In genomic region chr8:56293480-56293879, GRCm38 (mm10) we compare ENCODE assay signal across 9 mouse cellular contexts. TPM values are rescaled to one million over a fixed set of nuclear protein-coding genes. Genes with fewer than 3 reads are reported as not detected.
DNase-seq lines count a peak whose midpoint lies in the region; ATAC-seq and TF ChIP-seq lines count a peak whose summit lies in the region.
"Had no signal": no experiment of that assay in that cellular context is flagged by ENCODE, and none has a peak within 500 bp of the region (broad histone marks: within the 10 kb centered on the region; RNA-seq: fewer than 3 reads in every experiment).

No protein-coding gene starts in this region.

- WGBS in heart, embryonic 12.5 days: 35% methylated on average over 8 of the region's 8 CpGs
- WGBS in forebrain, postnatal 0 days: 3% methylated on average over 8 of the region's 8 CpGs
- 24% methylated on average over 8 of the region's 8 CpGs for WGBS in limb, embryonic 11.5 days
- WGBS in neural tube, embryonic 12.5 days: 1% methylated on average over 8 of the region's 8 CpGs

- DNase-seq in heart, postnatal 4 days: no peak
- DNase-seq in adrenal gland, postnatal 36 days: peak; percentile 7 to 57
- peak; percentile 19 for DNase-seq in forebrain, postnatal 0 days
- DNase-seq in limb, embryonic 11.5 days (ENCODE audit: low spot score): peak; percentile 40
- DNase-seq in thymus, postnatal 10 days (ENCODE audit: low spot score in 2 of 2): no peak

- H3K9me3 ChIP-seq in heart, embryonic 12.5 days (replicated peaks): no peaks in the 10 kb centered on the region
- no peaks in the 10 kb centered on the region for H3K9me3 ChIP-seq in forebrain, postnatal 0 days (ENCODE audit: low read length)
- H3K9me3 ChIP-seq in limb, embryonic 11.5 days (ENCODE audit: control insufficient read depth, low read length): no peaks in the 10 kb centered on the region
- no peaks in the 10 kb centered on the region for H3K9me3 ChIP-seq in neural tube, embryonic 12.5 days

- ATAC-seq in heart, embryonic 12.5 days (ENCODE audit: insufficient number of reproducible peaks, low FRiP score): no peak
- ATAC-seq in forebrain, postnatal 0 days: peak; percentile 38; the same call in 1 of the 2 replicates
- ATAC-seq in limb, embryonic 11.5 days (ENCODE audit: insufficient number of reproducible peaks, low FRiP score, low TSS enrichment, low read depth): no peak
- ATAC-seq in neural tube, embryonic 12.5 days (ENCODE audit: low FRiP score, low read depth): peak; percentile 27; the same call in 1 of the 2 replicates
- no peak for ATAC-seq in megakaryocyte-erythroid progenitor cell, adult 5-6 weeks (replicated peaks; ENCODE audit: low FRiP score, low TSS enrichment, poor library complexity, severe bottlenecking)

- H3K4me1 ChIP-seq in heart, embryonic 12.5 days (replicated peaks): peaks cover 6% of the 10 kb centered on the region
- H3K4me1 ChIP-seq in forebrain, postnatal 0 days (ENCODE audit: insufficient read depth): no peaks in the 10 kb centered on the region; the same call in 1 of the 2 replicates
- no peaks in the 10 kb centered on the region for H3K4me1 ChIP-seq in limb, embryonic 11.5 days (ENCODE audit: control insufficient read depth, insufficient read depth, low read length)
- H3K4me1 ChIP-seq in neural tube, embryonic 12.5 days: peaks cover 11% of the 10 kb centered on the region

- H3K9ac ChIP-seq in heart, embryonic 12.5 days: no peak overlapping the region
- H3K9ac ChIP-seq in forebrain, postnatal 0 days: no peak overlapping the region
- H3K9ac ChIP-seq in limb, embryonic 11.5 days (ENCODE audit: low read length): no peak overlapping the region
- H3K9ac ChIP-seq in neural tube, embryonic 12.5 days: no peak overlapping the region

- no peak overlapping the region for H3K27ac ChIP-seq in heart, embryonic 12.5 days (ENCODE audit: poor library complexity, severe bottlenecking)
- no peak overlapping the region for H3K27ac ChIP-seq in forebrain, postnatal 0 days (ENCODE audit: low read depth, low read length)
- H3K27ac ChIP-seq in limb, embryonic 11.5 days (replicated peaks; ENCODE audit: low read depth, low read length): no peak overlapping the region
- H3K27ac ChIP-seq in neural tube, embryonic 12.5 days: no peak overlapping the region

- H3K4me2 ChIP-seq in heart, embryonic 12.5 days: peak overlapping the region; percentile 83
- peak overlapping the region; percentile 96 for H3K4me2 ChIP-seq in forebrain, postnatal 0 days (ENCODE audit: low read depth)
- H3K4me2 ChIP-seq in limb, embryonic 11.5 days (ENCODE audit: low read depth, severe bottlenecking): no peak overlapping the region
- H3K4me2 ChIP-seq in neural tube, embryonic 12.5 days (replicated peaks): peak overlapping the region; percentile 94

- no peak overlapping the region for H3K4me3 ChIP-seq in heart, embryonic 12.5 days
- H3K4me3 ChIP-seq in forebrain, postnatal 0 days (ENCODE audit: low read depth, low read length): no peak overlapping the region
- H3K4me3 ChIP-seq in limb, embryonic 11.5 days (ENCODE audit: low read depth, low read length): no peak overlapping the region
- no peak overlapping the region for H3K4me3 ChIP-seq in neural tube, embryonic 12.5 days
- H3K4me3 ChIP-seq: erythroblast, embryonic 14.5 days had no signal

- H3K36me3 ChIP-seq in heart, embryonic 12.5 days: no peaks in the 10 kb centered on the region
- no peaks in the 10 kb centered on the region for H3K36me3 ChIP-seq in forebrain, postnatal 0 days (ENCODE audit: insufficient read depth)
- no peaks in the 10 kb centered on the region for H3K36me3 ChIP-seq in limb, embryonic 11.5 days (ENCODE audit: control insufficient read depth, insufficient read depth, low read length)
- no peaks in the 10 kb centered on the region for H3K36me3 ChIP-seq in neural tube, embryonic 12.5 days

- peaks cover 10% of the 10 kb centered on the region; the same call in 1 of the 2 replicates for H3K27me3 ChIP-seq in heart, embryonic 12.5 days (replicated peaks)
- no peaks in the 10 kb centered on the region for H3K27me3 ChIP-seq in forebrain, postnatal 0 days (ENCODE audit: insufficient read depth, low read length)
- no peaks in the 10 kb centered on the region; the same call in 1 of the 2 replicates for H3K27me3 ChIP-seq in limb, embryonic 11.5 days (ENCODE audit: control insufficient read depth, insufficient read depth, low read length)
- H3K27me3 ChIP-seq in neural tube, embryonic 12.5 days (replicated peaks): no peaks in the 10 kb centered on the region; the same call in 1 of the 2 replicates

- TF ChIP-seq CTCF in forebrain, postnatal 0 days (IDR thresholded peaks at IDR 0.05; ENCODE audit: low read depth): no peak

RNA-seq across cellular contexts. Expression of gene Hpgd, which starts 0.9 kb away (rescaled TPM):
- 21.2 and 21.6 TPM in 2 replicates for polyA plus RNA-seq in heart, embryonic 12.5 days (2016; fragmentation: Nextera tagmentation; extraction: Ambion mirVana)
- 1 to 10 TPM; 3.8 to 4.3 TPM for total RNA-seq in heart, postnatal 4 days (2021)
- total RNA-seq in adrenal gland, postnatal 36 days (2021): 1 to 10 TPM; 6.0 to 7.1 TPM
- total RNA-seq in forebrain, postnatal 0 days (2014; rRNA removed): 3.7 and 4.5 TPM in 2 replicates
- polyA plus RNA-seq in forebrain, postnatal 0 days (2015; fragmentation: Nextera tagmentation; extraction: Ambion mirVana): 4.2 and 4.9 TPM in 2 replicates
- polyA plus RNA-seq in limb, embryonic 11.5 days (2014; fragmentation: Nextera tagmentation; extraction: Ambion mirVana): 11.7 TPM in 2 replicates
- 4.8 and 5.5 TPM in 2 replicates for polyA plus RNA-seq in neural tube, embryonic 12.5 days (2016; fragmentation: Nextera tagmentation; extraction: Ambion mirVana)
- 1.5 TPM in 1 of 2 replicates, not detected in the other for total RNA-seq in megakaryocyte-erythroid progenitor cell, adult 5-6 weeks (2014; fragmentation: Nextera tagmentation)
- 1.6 TPM in 1 of 2 replicates, not detected in the other for total RNA-seq in megakaryocyte-erythroid progenitor cell, adult 5-6 weeks (2017)

Comparison
In these comparisons a context has a peak if more than half of its experiments do, and no peak if none do; other contexts are left out.
1. ATAC-seq: peak in forebrain, postnatal 0 days (single experiment) and neural tube, embryonic 12.5 days (single experiment); none in heart, embryonic 12.5 days (single experiment), limb, embryonic 11.5 days (single experiment) and megakaryocyte-erythroid progenitor cell, adult 5-6 weeks (single experiment).
2. DNase-seq: peak in adrenal gland, postnatal 36 days (2 of 2), forebrain, postnatal 0 days (single experiment) and limb, embryonic 11.5 days (single experiment); none in heart, postnatal 4 days (single experiment) and thymus, postnatal 10 days (0 of 2).